Mouse (Mus musculus) heart, adult 2 months (tissue): Measurements from ENCODE around the gene Des. TPM values are rescaled to one million over a fixed set of nuclear protein-coding genes. Genes with fewer than 3 reads are reported as not detected.

Experiments used
- DNase-seq, 2 experiments: peaks; one replicate each; pipeline ENCODE4 v3.0.0; 2021
- H3K27ac ChIP-seq: fragments of 200-600 bp; 2 replicates; pipeline ENCODE4 v1.8.1; 2022
- H3K27me3 ChIP-seq: fragments of 200-500 bp; 2 replicates; pipeline ENCODE4 v1.6.1; 2012; ENCODE audit warnings: mild to moderate bottlenecking, low read length, inconsistent platforms, mixed read lengths; ENCODE audit not compliant: control insufficient read depth, insufficient read depth
- H3K36me3 ChIP-seq: fragments of 200-500 bp; 2 replicates; pipeline ENCODE4 v1.6.1; 2012; ENCODE audit warnings: low read length, inconsistent platforms; ENCODE audit not compliant: control insufficient read depth, insufficient read depth
- H3K4me1 ChIP-seq: fragments of 200-500 bp; 2 replicates; pipeline ENCODE4 v1.6.1; 2011; ENCODE audit warnings: low read length; ENCODE audit not compliant: control insufficient read depth, insufficient read depth
- H3K4me3 ChIP-seq: fragments of 200-600 bp; 2 replicates; pipeline ENCODE4 v1.8.1; 2022
- H3K79me2 ChIP-seq: fragments of 200-500 bp; replicated peaks from 2 replicates; pipeline ENCODE4 v1.6.1; 2012; ENCODE audit warnings: mild to moderate bottlenecking, inconsistent platforms, low read length, moderate library complexity, mixed read lengths; ENCODE audit not compliant: control insufficient read depth, insufficient read depth
- H3K9ac ChIP-seq: fragments of 200-500 bp; 2 replicates; pipeline ENCODE4 v1.6.1; 2012; ENCODE audit warnings: low read depth, mild to moderate bottlenecking, control low read depth, inconsistent platforms, low read length, mixed read lengths
- CTCF ChIP-seq: fragments of 200-600 bp; IDR thresholded peaks from 2 replicates; pipeline ENCODE4 v1.8.1; 2022; ENCODE audit warnings: antibody characterized with exemption, mild to moderate bottlenecking, moderate library complexity
- EP300 ChIP-seq: fragments of 200-500 bp; IDR thresholded peaks from 2 replicates; pipeline ENCODE4 v1.6.1; 2011; ENCODE audit warnings: low read depth, low read length, control low read depth; ENCODE audit not compliant: insufficient read depth
- POLR2A ChIP-seq: fragments of 200-500 bp; IDR thresholded peaks from 2 replicates; pipeline ENCODE4 v1.6.1; 2011; ENCODE audit warnings: mild to moderate bottlenecking, low read depth, low read length, control low read depth; ENCODE audit not compliant: insufficient read depth
- WGBS: fragments of 180-500 bp; shearing (Covaris S2); methylation state at CpG from one replicate; pipeline ENCODE4 v1.1.7; 2018; 5-methylcytosine and 5-hydroxymethylcytosine counted together
- intact Hi-C: fragments of 180-260 bp; cut with DNase I; formaldehyde crosslinking; loops from one replicate; pipeline ENCODE4 v1.15.1; 2025
- polyA plus RNA-seq: library from polyadenylated mRNA; depleted of rRNA; stranded (reverse); fragments of >200 nt; gene quantifications from 2 replicates; pipeline ENCODE4 v1.2.3, GENCODE M21; 2012
- total RNA-seq, 2 experiments: library from RNA; stranded (reverse); gene quantifications; 2 replicates each; pipeline ENCODE4 v1.2.3; 2021

Gene Des
- total and polyA plus RNA-seq, 3 experiments: 781 to 1,521 (median 1,224) TPM

DNA sequence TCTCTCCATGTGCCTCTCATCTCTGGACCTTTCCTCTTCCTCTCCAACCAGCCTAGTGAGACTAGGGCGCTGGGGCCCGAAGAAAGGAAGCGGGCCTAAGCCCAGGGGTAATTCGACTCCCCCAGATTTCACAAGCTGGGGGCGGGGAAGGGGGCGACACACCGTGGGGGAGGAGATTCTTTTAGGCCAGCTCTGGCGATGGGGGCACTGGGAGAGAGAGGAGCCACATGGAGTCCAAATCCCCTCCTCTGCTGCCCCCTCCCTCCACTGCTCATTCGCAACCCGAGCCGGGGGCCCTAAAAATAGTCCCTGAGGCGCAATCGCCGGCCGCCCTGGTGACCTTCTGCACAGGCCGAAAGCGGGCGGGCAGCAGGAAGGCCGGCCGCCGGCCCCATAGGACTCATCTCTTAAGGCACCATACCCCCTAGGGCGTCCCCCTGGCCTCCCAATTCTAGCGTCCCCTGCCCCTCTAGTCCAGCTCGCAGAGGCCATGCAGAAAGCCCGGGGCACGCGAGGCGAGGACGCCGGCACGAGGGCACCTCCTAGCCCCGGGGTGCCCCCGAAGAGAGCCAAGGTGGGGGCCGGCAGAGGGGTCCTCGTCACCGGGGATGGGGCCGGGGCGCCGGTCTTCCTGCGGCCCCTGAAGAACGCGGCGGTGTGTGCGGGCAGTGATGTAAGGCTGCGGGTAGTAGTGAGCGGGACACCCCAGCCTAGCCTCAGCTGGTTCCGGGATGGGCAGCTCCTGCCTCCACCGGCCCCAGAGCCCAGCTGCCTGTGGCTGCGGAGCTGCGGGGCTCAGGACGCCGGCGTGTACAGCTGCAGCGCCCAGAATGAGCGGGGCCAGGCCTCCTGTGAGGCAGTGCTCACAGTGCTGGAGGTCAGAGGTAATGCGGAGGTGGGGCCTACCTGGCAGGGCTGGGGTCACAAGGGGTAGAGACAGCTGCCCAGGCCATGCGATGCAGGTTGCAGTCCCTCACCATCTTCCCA lies 15.1 kb downstream of the Des start, which contains the start of gene Speg:
Gene Speg, plus strand, starts transcription at position 348 of the 987 bp plus-strand sequence.
- Histone ChIP-seq H3K4me3 (peak within 1 kb of the TSS; percentile 46), H3K27ac (peak within 1 kb of the TSS; percentile 95), H3K36me3 (no peaks in the 10 kb centered on the region), H3K9ac (peak within 1 kb of the TSS; percentile 92), H3K79me2 (peaks cover 2% of the 10 kb centered on the region; the same call in 1 of the 2 replicates), H3K27me3 (no peaks in the 10 kb centered on the region), H3K4me1 (peaks cover 3% of the 10 kb centered on the region)
- 12% methylated on average over 57 of the region's 57 CpGs for WGBS
- intact Hi-C loops: loop anchor here (5.0 kb wide), 1 partner anchor 32 kb away; no protein-coding TSS in a partner anchor
- DNase-seq: peak; percentile 69 to 71
- no peak for TF ChIP-seq CTCF
- peak; percentile 58; the same call in 1 of the 2 replicates for TF ChIP-seq POLR2A
- TF ChIP-seq EP300: no peak

GRCm38 (mm10) chr1:75379196-75379595 lies 19.1 kb downstream of the Des start:
- DNase-seq: no peak
- no peak overlapping the region for H3K9ac ChIP-seq
- peaks cover 1% of the 10 kb centered on the region for H3K4me1 ChIP-seq
- WGBS: 38% methylated on average over 2 of the region's 2 CpGs
- no peaks in the 10 kb centered on the region for H3K36me3 ChIP-seq
- H3K27ac ChIP-seq: peak overlapping the region; percentile 54; the same call in 1 of the 2 replicates
- H3K4me3 ChIP-seq: no peak overlapping the region
- TF ChIP-seq EP300: no peak
- no peak for TF ChIP-seq CTCF
- no peak for TF ChIP-seq POLR2A
- peaks cover 2% of the 10 kb centered on the region; the same call in 1 of the 2 replicates for H3K79me2 ChIP-seq
- intact Hi-C loops: no loop called here
- H3K27me3 ChIP-seq: no peaks in the 10 kb centered on the region

GRCm38 (mm10) chr1:75379931-75380330 lies 19.8 kb downstream of the Des start:
- Histone ChIP-seq H3K79me2 (peaks cover 2% of the 10 kb centered on the region; the same call in 1 of the 2 replicates), H3K27ac (peak overlapping the region; percentile 54), H3K9ac (no peak overlapping the region), H3K36me3 (no peaks in the 10 kb centered on the region), H3K4me3 (no peak overlapping the region), H3K4me1 (no peaks in the 10 kb centered on the region; the same call in 1 of the 2 replicates), H3K27me3 (no peaks in the 10 kb centered on the region)
- no peak for TF ChIP-seq EP300
- no peak for TF ChIP-seq CTCF
- no peak for TF ChIP-seq POLR2A
- WGBS: 64% methylated on average over 8 of the region's 8 CpGs
- DNase-seq: no peak
- intact Hi-C loops: no loop called here

- H3K9ac ChIP-seq: no peak overlapping the region
- 36% methylated on average over 2 of the region's 2 CpGs for WGBS
- TF ChIP-seq POLR2A: 0 out of 2 replicates have a peak, but pooled peaks have one; percentile 24
- 0 out of 2 replicates have a peak, but pooled peaks have one; percentile 41 for TF ChIP-seq EP300
- no peak for TF ChIP-seq CTCF
These were observed 20.8 kb downstream of the Des start for GRCm38 (mm10) chr1:75380951-75381350.

GRCm38 (mm10) chr1:75381482-75382355 lies 21.6 kb downstream of the Des start:
- peak; percentile 53 to 60 for DNase-seq
- TF ChIP-seq EP300 (no peak), CTCF (0 out of 2 replicates have a peak, but pooled peaks have one; percentile 15), POLR2A (no peak)
- Histone ChIP-seq H3K4me1 (no peaks in the 10 kb centered on the region; the same call in 1 of the 2 replicates), H3K27me3 (no peaks in the 10 kb centered on the region), H3K27ac (peak overlapping the region; percentile 66), H3K79me2 (no peaks in the 10 kb centered on the region), H3K36me3 (no peaks in the 10 kb centered on the region), H3K4me3 (peak overlapping the region; percentile 49), H3K9ac (peak overlapping the region; percentile 73)
- intact Hi-C loops: no loop called here
- 7% methylated on average over 44 of the region's 60 CpGs for WGBS

More at GRCm38 (mm10) chr1:75380951-75381350, 20.8 kb downstream of the Des start:
- DNase-seq: no peak
- no peaks in the 10 kb centered on the region for H3K36me3 ChIP-seq
- no peak overlapping the region for H3K4me3 ChIP-seq
- no peaks in the 10 kb centered on the region for H3K27me3 ChIP-seq
- H3K4me1 ChIP-seq: no peaks in the 10 kb centered on the region; the same call in 1 of the 2 replicates
- H3K79me2 ChIP-seq: no peaks in the 10 kb centered on the region
- H3K27ac ChIP-seq: peak overlapping the region; percentile 54
- intact Hi-C loops: no loop called here
